Mouse (Mus musculus) bone marrow macrophage, adult 2 months (primary cell): ENCODE results near the gene Vipr1.

Experiments
- CTCF ChIP-seq: IDR thresholded peaks from 2 replicates; pipeline ENCODE4 v1.5.1; 2012; ENCODE audit warnings: low read depth, mild to moderate bottlenecking, low read length, moderate library complexity
- POLR2A ChIP-seq: IDR thresholded peaks from 2 replicates; pipeline ENCODE4 v1.6.1; 2012; ENCODE audit warnings: mild to moderate bottlenecking, low read depth, low read length, borderline replicate concordance

- TF ChIP-seq CTCF, result no peak
- no peak for TF ChIP-seq POLR2A
Measured at GRCm38 (mm10) chr9:121708506-121709486, 66.3 kb downstream of the Vipr1 start.
